In the genomic region with DNA sequence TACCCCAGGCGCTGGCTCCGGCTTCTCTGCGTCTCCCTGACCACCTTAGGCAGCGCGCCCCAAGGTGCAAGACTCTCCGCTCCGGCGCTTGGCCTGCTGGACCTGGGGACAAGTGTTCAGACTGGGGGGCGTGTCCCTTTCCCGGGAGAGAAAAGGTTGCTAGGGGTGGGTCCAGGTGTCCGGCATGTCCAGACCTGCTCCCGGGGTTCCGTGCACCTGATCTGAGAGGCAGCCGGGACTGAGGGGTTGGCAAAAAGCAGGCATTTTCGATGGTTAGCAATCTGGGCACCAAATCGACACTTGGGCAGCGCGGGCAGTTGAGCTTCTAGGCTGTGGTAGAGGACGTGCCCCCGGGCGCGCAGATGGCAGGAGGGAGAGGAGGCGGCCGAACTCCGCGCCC, we compare ENCODE assay signal across 7 mouse cellular contexts. TPM values are rescaled to one million over a fixed set of nuclear protein-coding genes. Genes with fewer than 3 reads are reported as not detected.
DNase-seq lines count a peak whose midpoint lies in the region; ATAC-seq and TF ChIP-seq lines count a peak whose summit lies in the region.

No protein-coding gene starts in this region.

- no peaks in the 10 kb centered on the region for H3K9me3 ChIP-seq in ES-Bruce4 (replicated peaks; ENCODE audit: control insufficient read depth, insufficient read depth, low read length, poor library complexity, severe bottlenecking)
- no peaks in the 10 kb centered on the region for H3K9me3 ChIP-seq in ES-E14 (ENCODE audit: control insufficient read depth, insufficient read depth, low read depth, low read length)
- H3K9me3 ChIP-seq in forebrain, embryonic 14.5 days (replicated peaks; ENCODE audit: control insufficient read depth, low read length), result no peaks in the 10 kb centered on the region
- no peaks in the 10 kb centered on the region for H3K9me3 ChIP-seq in limb, embryonic 12.5 days

- WGBS in forebrain, embryonic 14.5 days, result 1% methylated on average over 24 of the region's 26 CpGs
- WGBS in limb, embryonic 12.5 days, result 5% methylated on average over 26 of the region's 26 CpGs

- in situ Hi-C loops in ES-E14 (cut with MboI; ENCODE audit: low sequenced_read_pairs in 2 of 2, unreplicated experiment in 2 of 2), result no loop called here

- no peaks in the 10 kb centered on the region for H3K36me3 ChIP-seq in ES-Bruce4 (ENCODE audit: control insufficient read depth, insufficient read depth, low read length, poor library complexity, severe bottlenecking)
- no peaks in the 10 kb centered on the region for H3K36me3 ChIP-seq in ES-E14 (ENCODE audit: control insufficient read depth, insufficient read depth, low read length, poor library complexity, severe bottlenecking)
- H3K36me3 ChIP-seq in forebrain, embryonic 14.5 days (ENCODE audit: control insufficient read depth, insufficient read depth, low read length), result no peaks in the 10 kb centered on the region
- H3K36me3 ChIP-seq in limb, embryonic 12.5 days, result no peaks in the 10 kb centered on the region

- H3K9ac ChIP-seq in ES-Bruce4 (ENCODE audit: low read depth, poor library complexity, severe bottlenecking) (peak overlapping the region; percentile 76), ES-E14 (ENCODE audit: insufficient read depth, low read depth, low read length, poor library complexity, severe bottlenecking) (peak overlapping the region; percentile 65)
- H3K9ac ChIP-seq in forebrain, embryonic 14.5 days (ENCODE audit: low read length), result peak overlapping the region; percentile 84
- peak overlapping the region; percentile 51; the same call in 1 of the 2 replicates for H3K9ac ChIP-seq in limb, embryonic 12.5 days (replicated peaks)

- peak; percentile 68; the same call in 1 of the 2 replicates for TF ChIP-seq EP300 in ES-Bruce4 (IDR thresholded peaks at IDR 0.05; ENCODE audit: insufficient read depth, low read depth, low read length)

- TF ChIP-seq CTCF in ES-Bruce4 (IDR thresholded peaks at IDR 0.05; ENCODE audit: low read depth, low read length), result no peak

- H3K4me1 ChIP-seq in ES-Bruce4 (ENCODE audit: control insufficient read depth, insufficient read depth, low read length) (no peaks in the 10 kb centered on the region), ES-E14 (ENCODE audit: control insufficient read depth in 2 of 2, insufficient read depth in 2 of 2, low read length in 2 of 2, poor library complexity in 1 of 2) (peaks cover 0 to 3% of the 10 kb centered on the region in 2 experiments; a peak in 1 of 4 replicates)
- H3K4me1 ChIP-seq in forebrain, embryonic 14.5 days (ENCODE audit: control insufficient read depth, insufficient read depth, low read length), result peaks cover 39% of the 10 kb centered on the region
- peaks cover 15% of the 10 kb centered on the region for H3K4me1 ChIP-seq in limb, embryonic 12.5 days (replicated peaks)

- TF ChIP-seq POLR2A in ES-Bruce4 (IDR thresholded peaks at IDR 0.05; ENCODE audit: insufficient read depth, low read length), result peak; percentile 43

- H3K4me3 ChIP-seq in ES-Bruce4 (ENCODE audit: low read depth, low read length) (peak overlapping the region; percentile 93), ES-E14 (ENCODE audit: insufficient read depth in 1 of 2, low read depth in 1 of 2, low read length in 2 of 2, poor library complexity in 1 of 2, severe bottlenecking in 1 of 2) (peak overlapping the region; percentile 69 to 75)
- peak overlapping the region; percentile 71 for H3K4me3 ChIP-seq in forebrain, embryonic 14.5 days (ENCODE audit: low read depth, low read length)
- peak overlapping the region; percentile 44 for H3K4me3 ChIP-seq in limb, embryonic 12.5 days (replicated peaks)

- peak overlapping the region; percentile 81 for H3K4me2 ChIP-seq in forebrain, embryonic 14.5 days (ENCODE audit: low read length)
- peak overlapping the region; percentile 84 for H3K4me2 ChIP-seq in limb, embryonic 12.5 days

- H3K27ac ChIP-seq in ES-Bruce4 (ENCODE audit: insufficient read depth, low read length) (no peak overlapping the region), ES-E14 (ENCODE audit: insufficient read depth, low read depth, low read length, poor library complexity, severe bottlenecking) (no peak overlapping the region)
- peak overlapping the region; percentile 70; the same call in 1 of the 2 replicates for H3K27ac ChIP-seq in forebrain, embryonic 14.5 days (ENCODE audit: low read depth, low read length)
- H3K27ac ChIP-seq in limb, embryonic 12.5 days, result no peak overlapping the region

- H3K27me3 ChIP-seq in ES-Bruce4 (ENCODE audit: control insufficient read depth, insufficient read depth, low read length, poor library complexity, severe bottlenecking), result peaks cover 16% of the 10 kb centered on the region
- H3K27me3 ChIP-seq in forebrain, embryonic 14.5 days (replicated peaks; ENCODE audit: control insufficient read depth, insufficient read depth, low read length), result peaks cover 21% of the 10 kb centered on the region
- H3K27me3 ChIP-seq in limb, embryonic 12.5 days, result peaks cover 87% of the 10 kb centered on the region

- DNase-seq in ES-E14 (ENCODE audit: low read depth, low spot score) (no peak), MN1 (ENCODE audit: low spot score) (no peak)
- DNase-seq in forebrain, embryonic 14.5 days (ENCODE audit: low spot score), result no peak
- no peak for DNase-seq in yolk sac, embryonic 10.5 days (ENCODE audit: low spot score)
- DNase-seq in layer of hippocampus, adult 9-10 months (ENCODE audit: low spot score), result no peak

- ATAC-seq in forebrain, embryonic 14.5 days, result no peak
- no peak for ATAC-seq in limb, embryonic 12.5 days (ENCODE audit: insufficient number of reproducible peaks, insufficient read depth, low FRiP score, low TSS enrichment, low read depth)

TF ChIP-seq in ES-E14, 5 proteins besides CTCF, POLR2A, EP300 and RAD21:
- TF ChIP-seq HCFC1 (IDR thresholded peaks at IDR 0.05; ENCODE audit: borderline replicate concordance, insufficient read depth, low read length) (no peak), CHD2 (IDR thresholded peaks at IDR 0.05; ENCODE audit: low read depth, low read length) (no peak), ZC3H11A (IDR thresholded peaks at IDR 0.05; ENCODE audit: borderline replicate concordance, low read depth, low read length) (no peak), MAFK (IDR thresholded peaks at IDR 0.05; ENCODE audit: insufficient read depth, low read depth, low read length) (no peak), ZNF384 (IDR thresholded peaks at IDR 0.05; ENCODE audit: low read depth, low read length) (no peak)

RNA-seq across cellular contexts. Expression of a gene that starts 4.7 kb away (rescaled TPM):
- polyA plus RNA-seq in ES-Bruce4 (2011; ENCODE audit: insufficient read depth, insufficient read length, low read depth, missing spikeins), result 3.8 and 4.0 TPM in 2 replicates
- 1.3 and 6.7 TPM in 2 replicates for total RNA-seq in ES-E14 (2012; rRNA removed)
- 11.3 and 15.0 TPM in 2 replicates for polyA plus RNA-seq in forebrain, embryonic 14.5 days (2014; fragmentation: Nextera tagmentation; extraction: Ambion mirVana)
- 0.83 and 0.84 TPM in 2 replicates for polyA plus RNA-seq in limb, embryonic 12.5 days (2016; fragmentation: Nextera tagmentation; extraction: Ambion mirVana)

RNA-seq across cellular contexts. Expression of a gene that starts 31.7 kb away (rescaled TPM):
- polyA plus RNA-seq in ES-Bruce4 (2011; ENCODE audit: insufficient read depth, insufficient read length, low read depth, missing spikeins), result not detected in 2 replicates
- 2.2 and 2.5 TPM in 2 replicates for total RNA-seq in ES-E14 (2012; rRNA removed)
- 5.2 and 6.2 TPM in 2 replicates for polyA plus RNA-seq in forebrain, embryonic 14.5 days (2014; fragmentation: Nextera tagmentation; extraction: Ambion mirVana)
- 1.9 and 2.2 TPM in 2 replicates for polyA plus RNA-seq in limb, embryonic 12.5 days (2016; fragmentation: Nextera tagmentation; extraction: Ambion mirVana)
